Mouse (Mus musculus) kidney, embryonic 14.5 days (tissue): Measurements from ENCODE around the gene Marcks. TPM values are rescaled to one million over a fixed set of nuclear protein-coding genes. Genes with fewer than 3 reads are reported as not detected.

Experiments
- ATAC-seq: fragments of 200-750 bp; cut with Nextera tagmentation; 2 replicates; pipeline ENCODE4 v1.8.0; 2017; ENCODE audit warnings: moderate number of reproducible peaks, mild to moderate bottlenecking, moderate TSS enrichment, moderate library complexity; ENCODE audit not compliant: low FRiP score, low TSS enrichment
- H3K27ac ChIP-seq: fragments of 300-500 bp; sonication (generic); 2 replicates; pipeline ENCODE4 v1.5.1; 2014; ENCODE audit warnings: low read depth, mild to moderate bottlenecking, low read length, moderate library complexity, mixed read lengths
- H3K27me3 ChIP-seq: fragments of 300-500 bp; sonication (generic); 2 replicates; pipeline ENCODE4 v1.6.1; 2014; ENCODE audit warnings: mild to moderate bottlenecking, low read length; ENCODE audit not compliant: control insufficient read depth, insufficient read depth
- H3K36me3 ChIP-seq: fragments of 300-500 bp; sonication (generic); 2 replicates; pipeline ENCODE4 v1.6.1; 2014; ENCODE audit warnings: low read length, mixed read lengths; ENCODE audit not compliant: control insufficient read depth, insufficient read depth
- H3K4me1 ChIP-seq: fragments of 300-500 bp; sonication (generic); 2 replicates; pipeline ENCODE4 v1.6.1; 2014; ENCODE audit warnings: low read length, mixed read lengths; ENCODE audit not compliant: control insufficient read depth, insufficient read depth
- H3K4me2 ChIP-seq: fragments of 300-500 bp; sonication (generic); replicated peaks from 2 replicates; pipeline ENCODE4 v1.6.1; 2014; ENCODE audit warnings: low read depth, mild to moderate bottlenecking, low read length
- H3K4me3 ChIP-seq: fragments of 300-500 bp; sonication (generic); 2 replicates; pipeline ENCODE4 v1.5.1; 2014; ENCODE audit warnings: mild to moderate bottlenecking, low read length
- H3K9ac ChIP-seq: fragments of 300-500 bp; sonication (generic); 2 replicates; pipeline ENCODE4 v1.6.1; 2014; ENCODE audit warnings: low read depth, mild to moderate bottlenecking, low read length, moderate library complexity
- H3K9me3 ChIP-seq: fragments of 300-500 bp; sonication (generic); 2 replicates; pipeline ENCODE4 v1.6.1; 2016; ENCODE audit warnings: low read length; ENCODE audit not compliant: control insufficient read depth
- WGBS: fragments of 180-500 bp; shearing (Covaris S2); extraction: QIAGEN DNeasy Blood & Tissue Kit; methylation state at CpG from one replicate; pipeline ENCODE4 v1.1.7; 2014; 5-methylcytosine and 5-hydroxymethylcytosine counted together
- polyA plus RNA-seq: library from polyadenylated mRNA; unstranded; fragments of >200 nt; fragmentation: Nextera tagmentation; extraction: Ambion mirVana; gene quantifications from 2 replicates; pipeline ENCODE4 v1.2.1, GENCODE M21; 2014

Gene Marcks
- polyA plus RNA-seq, 1 experiment from 2014 or later, result 172 TPM

DNA sequence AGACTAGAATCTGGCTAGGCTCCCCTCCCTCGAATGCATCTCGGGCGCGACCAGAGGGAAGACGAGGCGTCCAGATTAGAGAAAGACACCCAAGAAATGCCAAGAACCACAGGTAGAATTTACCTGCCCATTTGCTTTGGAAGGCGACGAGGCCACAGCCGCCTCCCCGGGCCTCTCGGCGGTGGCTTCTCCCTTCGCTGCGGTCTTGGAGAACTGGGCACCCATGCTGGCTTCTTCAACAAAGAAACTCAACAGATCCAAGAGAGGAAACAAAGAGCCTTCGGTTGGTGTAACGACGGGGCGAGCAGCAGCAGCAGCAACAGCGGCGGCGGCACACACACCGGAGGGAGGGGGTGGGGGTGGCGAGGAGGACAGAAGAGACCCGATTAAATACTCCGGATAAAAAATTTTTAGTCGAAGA, 399 bp downstream of the Marcks start:
- under 1% methylated on average over 26 of the region's 26 CpGs for WGBS
- H3K27me3 ChIP-seq, result no peaks in the 10 kb centered on the region
- H3K4me2 ChIP-seq, result peak overlapping the region; percentile 54
- peaks cover 21% of the 10 kb centered on the region for H3K36me3 ChIP-seq
- peak overlapping the region; percentile 95 for H3K4me3 ChIP-seq
- H3K27ac ChIP-seq, result peak overlapping the region; percentile 99
- H3K9ac ChIP-seq, result peak overlapping the region; percentile 100
- 0 out of 2 replicates have a peak, but pooled peaks cover 2% of the 10 kb centered on the region for H3K4me1 ChIP-seq
- ATAC-seq, result no peak
- H3K9me3 ChIP-seq, result no peaks in the 10 kb centered on the region

DNA sequence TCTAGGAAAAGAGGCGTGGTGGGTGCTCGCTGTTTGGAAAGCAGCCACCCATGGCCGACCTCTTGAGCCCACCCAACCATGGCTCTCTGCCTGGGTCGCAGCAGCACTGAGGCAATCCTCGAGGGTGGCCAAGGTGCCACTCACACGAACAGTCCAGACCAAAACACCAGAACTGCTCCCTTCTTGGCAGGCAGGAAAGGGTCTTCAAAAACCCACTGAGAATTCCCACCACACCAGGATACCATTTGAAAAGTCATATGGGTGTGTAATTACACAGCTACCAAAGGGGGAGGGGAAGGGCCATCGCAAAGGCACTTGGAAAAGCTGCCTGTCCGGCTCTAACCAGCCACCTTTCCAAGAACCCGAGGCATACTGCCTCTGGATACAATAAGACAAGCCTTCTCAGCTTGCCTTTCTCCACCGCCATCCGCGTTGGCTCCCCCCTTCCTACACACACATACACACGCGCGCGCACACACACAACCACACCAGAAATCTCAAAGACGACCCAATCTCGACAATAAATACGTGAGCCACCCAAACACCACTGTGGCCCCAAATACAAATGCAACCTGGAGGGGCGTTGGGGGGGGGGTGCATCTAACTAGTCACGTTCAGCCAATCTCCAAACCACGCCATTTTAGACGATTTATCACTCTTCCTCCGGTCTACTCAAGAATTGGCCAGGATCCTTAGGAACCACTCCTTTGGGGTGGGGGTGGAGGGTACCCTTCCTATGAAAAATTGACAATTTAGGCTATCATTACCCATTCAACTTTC, 999 bp downstream of the Marcks start:
- Histone ChIP-seq H3K9me3 (no peaks in the 10 kb centered on the region), H3K4me1 (0 out of 2 replicates have a peak, but pooled peaks cover 2% of the 10 kb centered on the region), H3K36me3 (peaks cover 21% of the 10 kb centered on the region), H3K27me3 (no peaks in the 10 kb centered on the region), H3K9ac (peak overlapping the region; percentile 100), H3K4me3 (peak overlapping the region; percentile 95), H3K4me2 (peak overlapping the region; percentile 54), H3K27ac (peak overlapping the region; percentile 99)
- under 1% methylated on average over 24 of the region's 24 CpGs for WGBS
- ATAC-seq, result peak; percentile 21; the same call in 1 of the 2 replicates

DNA sequence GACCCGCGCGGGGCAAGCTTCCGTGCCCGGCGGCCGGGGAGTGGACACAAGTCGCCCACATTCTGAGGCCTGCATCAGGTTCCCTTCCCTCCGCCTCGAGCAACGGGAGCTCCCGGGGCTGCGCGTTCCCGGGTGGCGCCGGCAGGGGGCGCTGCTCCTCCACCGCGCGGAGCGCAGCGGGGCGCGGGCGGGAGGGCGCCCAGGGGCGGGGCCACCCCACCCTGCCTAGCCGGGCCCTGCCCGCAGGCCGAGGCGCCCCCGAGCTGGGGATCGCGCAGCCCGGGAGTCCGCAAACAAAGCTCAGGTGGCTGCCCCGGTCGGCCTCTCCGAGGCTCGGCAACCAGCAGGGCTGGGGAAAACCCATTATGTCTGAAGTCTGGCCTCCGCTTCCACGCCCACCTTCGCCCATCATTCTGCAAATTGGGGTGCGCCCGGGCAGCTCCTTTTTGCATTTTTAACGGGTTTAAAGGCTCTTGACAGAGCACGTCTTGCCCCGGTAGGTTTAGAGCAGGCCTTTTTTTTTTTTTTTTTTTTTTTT, 1.7 kb downstream of the Marcks start:
- Histone ChIP-seq H3K4me1 (0 out of 2 replicates have a peak, but pooled peaks cover 2% of the 10 kb centered on the region), H3K36me3 (peaks cover 21% of the 10 kb centered on the region), H3K9ac (peak overlapping the region; percentile 100), H3K27ac (peak overlapping the region; percentile 99), H3K27me3 (no peaks in the 10 kb centered on the region), H3K9me3 (no peaks in the 10 kb centered on the region), H3K4me2 (peak overlapping the region; percentile 54), H3K4me3 (peak overlapping the region; percentile 95)
- WGBS, result 1% methylated on average over 44 of the region's 49 CpGs
- peak; percentile 79 for ATAC-seq

DNA sequence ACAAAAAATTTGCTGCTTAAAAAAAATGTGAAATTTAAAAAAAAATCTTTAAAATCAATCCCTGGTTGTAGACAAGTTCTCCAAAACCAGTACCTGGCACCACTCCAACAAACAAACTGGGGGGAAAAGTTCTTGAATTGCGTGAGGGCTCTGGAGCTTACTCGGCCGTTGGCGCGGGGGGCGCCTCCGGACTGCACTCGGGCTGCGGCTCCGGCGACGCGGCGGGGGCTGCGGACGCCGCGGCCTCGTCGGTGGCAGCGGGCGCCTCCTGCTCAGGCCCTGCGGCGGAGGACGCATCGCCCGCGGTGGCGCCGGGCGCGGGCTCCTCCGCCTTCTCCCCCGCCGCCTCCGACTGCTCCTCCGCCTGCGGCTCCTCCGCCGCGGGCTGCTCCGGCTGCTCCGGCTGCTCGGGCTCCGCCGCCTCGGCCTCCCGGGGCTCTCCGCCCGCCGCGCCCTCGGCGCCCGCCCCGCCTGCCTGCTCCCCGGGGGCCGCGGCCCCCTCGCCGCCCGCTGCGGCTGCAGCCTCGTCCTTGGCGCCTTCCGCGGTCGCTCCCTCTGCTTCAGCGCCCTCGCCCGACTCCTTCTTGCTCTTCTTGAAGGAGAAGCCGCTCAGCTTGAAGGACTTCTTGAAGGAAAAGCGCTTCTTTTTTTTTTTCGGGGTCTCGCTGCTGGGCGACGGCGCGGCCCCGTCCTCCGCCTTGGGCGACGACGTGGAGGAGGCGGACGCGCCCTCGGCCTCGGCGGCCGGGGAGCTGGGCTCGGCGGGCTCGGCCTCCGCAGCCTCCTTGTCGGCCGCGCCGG, 2.6 kb downstream of the Marcks start:
- 0 out of 2 replicates have a peak, but pooled peaks have one; percentile 0 for ATAC-seq

DNA sequence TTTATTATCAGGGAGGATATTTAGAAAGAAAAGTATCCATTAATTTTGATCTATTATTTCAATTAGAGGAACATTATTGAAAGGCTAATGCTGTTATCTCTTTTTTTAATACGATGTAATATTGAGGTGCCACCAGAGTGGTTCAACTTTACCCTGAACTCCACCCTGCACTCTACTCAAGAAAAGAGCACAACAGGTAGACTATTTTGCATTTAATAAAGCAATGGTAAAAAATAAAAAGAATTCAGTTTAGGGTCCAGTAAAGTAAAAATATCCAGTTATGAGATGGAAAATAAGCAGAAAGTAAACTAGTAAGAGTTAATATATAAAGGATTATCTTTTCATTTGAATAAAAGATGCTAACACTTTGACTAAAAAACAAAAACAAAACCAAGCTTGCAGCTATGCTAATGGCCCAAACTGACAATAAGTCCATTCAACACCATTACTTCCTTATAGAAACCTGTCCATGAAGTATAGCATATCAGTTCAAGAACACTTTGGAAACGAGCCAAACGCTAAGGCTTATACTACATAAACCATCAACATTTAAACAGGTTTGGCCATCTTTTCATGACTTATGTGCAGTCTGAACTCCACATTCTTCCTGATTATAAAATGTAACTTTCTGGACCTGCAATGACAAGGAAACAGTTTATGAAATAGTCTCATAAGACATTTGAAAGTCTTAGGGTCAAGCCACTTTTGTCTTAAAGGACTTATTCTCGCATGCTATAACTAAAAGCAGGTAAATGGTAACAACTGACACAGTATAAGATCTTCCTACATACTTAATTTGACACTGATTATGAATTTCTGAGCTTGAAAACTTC, 4.6 kb downstream of the Marcks start:
- H3K4me2 ChIP-seq, result no peak overlapping the region
- no peaks in the 10 kb centered on the region for H3K4me1 ChIP-seq
- peaks cover 21% of the 10 kb centered on the region for H3K36me3 ChIP-seq
- ATAC-seq, result no peak
- no peak overlapping the region for H3K9ac ChIP-seq
- H3K9me3 ChIP-seq, result no peaks in the 10 kb centered on the region
- 92% methylated on average over 4 of the region's 4 CpGs for WGBS
- no peak overlapping the region for H3K27ac ChIP-seq
- H3K27me3 ChIP-seq, result no peaks in the 10 kb centered on the region
- no peak overlapping the region for H3K4me3 ChIP-seq

More for the DNA sequence above, 2.6 kb downstream of the Marcks start:
- H3K9me3 ChIP-seq, result no peaks in the 10 kb centered on the region
- WGBS, result 1% methylated on average over 78 of the region's 99 CpGs
- H3K4me2 ChIP-seq, result peak overlapping the region; percentile 54
- peak overlapping the region; percentile 100 for H3K9ac ChIP-seq
- peak overlapping the region; percentile 99 for H3K27ac ChIP-seq
- no peaks in the 10 kb centered on the region for H3K27me3 ChIP-seq
- H3K4me1 ChIP-seq, result no peaks in the 10 kb centered on the region
- H3K36me3 ChIP-seq, result peaks cover 21% of the 10 kb centered on the region
- H3K4me3 ChIP-seq, result peak overlapping the region; percentile 95

DNA sequence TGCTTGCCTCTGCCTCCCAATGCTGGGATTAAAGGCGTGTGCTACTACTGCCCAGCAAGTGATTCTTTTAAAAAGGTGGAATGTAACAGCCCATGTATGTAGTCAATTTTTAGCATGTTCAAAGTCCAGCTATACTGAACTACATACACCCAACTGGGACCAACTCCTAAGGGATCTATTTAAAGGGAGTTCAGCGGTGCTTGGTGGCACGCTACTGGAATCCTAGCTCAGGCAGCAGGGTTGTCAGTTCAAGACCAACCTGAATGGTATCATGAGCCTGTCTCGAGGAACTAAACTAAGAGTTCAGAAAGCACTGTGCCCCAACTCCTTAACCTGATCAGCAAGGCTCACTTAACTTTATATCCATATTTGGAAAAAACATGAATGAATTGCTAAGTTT, 6.0 kb downstream of the Marcks start:
- Histone ChIP-seq H3K9ac (no peak overlapping the region), H3K4me1 (no peaks in the 10 kb centered on the region), H3K36me3 (peaks cover 21% of the 10 kb centered on the region), H3K27me3 (no peaks in the 10 kb centered on the region), H3K4me2 (no peak overlapping the region), H3K4me3 (no peak overlapping the region), H3K9me3 (no peaks in the 10 kb centered on the region), H3K27ac (no peak overlapping the region)
- WGBS, result 94% methylated on average over 4 of the region's 4 CpGs
- no peak for ATAC-seq

DNA sequence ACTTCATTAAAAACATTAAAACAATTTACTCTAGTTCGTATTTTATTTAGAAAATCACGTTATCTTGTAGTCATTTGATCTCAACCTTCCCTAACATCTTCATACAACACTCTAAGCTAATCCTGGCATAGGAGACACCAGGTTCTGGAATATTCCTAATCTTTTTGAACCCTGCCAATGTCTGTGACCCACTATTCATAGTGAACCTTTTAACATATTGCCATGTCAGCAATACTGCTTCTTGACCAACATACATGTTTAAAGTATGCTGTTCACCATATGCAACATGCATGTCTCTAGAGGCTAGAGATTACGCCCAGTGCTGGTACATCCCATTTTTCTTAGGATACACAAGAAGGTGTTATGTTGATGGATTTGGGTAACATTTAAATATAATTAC, 9.1 kb downstream of the Marcks start:
- Histone ChIP-seq H3K9ac (no peak overlapping the region), H3K9me3 (no peaks in the 10 kb centered on the region), H3K27me3 (no peaks in the 10 kb centered on the region), H3K4me3 (no peak overlapping the region), H3K4me1 (no peaks in the 10 kb centered on the region), H3K4me2 (no peak overlapping the region), H3K36me3 (peaks cover 12% of the 10 kb centered on the region), H3K27ac (no peak overlapping the region)
- 87% methylated on average over 3 of the region's 3 CpGs for WGBS
- no peak for ATAC-seq

DNA sequence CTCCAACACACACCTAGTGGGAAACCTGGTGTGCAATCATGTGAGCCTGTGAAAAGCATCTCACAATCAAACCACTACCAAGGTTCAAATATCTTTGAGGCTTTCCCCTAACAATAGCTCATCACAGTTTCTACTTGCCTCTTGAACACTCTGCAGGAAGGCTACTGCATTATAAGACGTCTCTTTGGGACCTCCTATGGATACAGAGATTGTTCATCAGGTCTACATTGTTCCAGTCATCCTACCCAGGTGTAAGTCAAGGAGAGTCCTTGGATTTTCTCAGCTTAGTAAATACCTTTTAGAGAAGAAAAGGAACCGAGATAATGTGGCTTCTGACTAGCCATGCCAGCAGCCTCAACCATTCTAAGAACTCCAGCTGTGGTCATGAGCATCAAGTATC, 23.4 kb downstream of the Marcks start:
- no peak overlapping the region for H3K4me3 ChIP-seq
- 78% methylated on average over 2 of the region's 2 CpGs for WGBS
- no peaks in the 10 kb centered on the region for H3K9me3 ChIP-seq
- H3K9ac ChIP-seq, result no peak overlapping the region
- H3K27ac ChIP-seq, result no peak overlapping the region
- no peaks in the 10 kb centered on the region for H3K27me3 ChIP-seq
- H3K36me3 ChIP-seq, result no peaks in the 10 kb centered on the region
- no peak for ATAC-seq
- 0 out of 2 replicates have a peak, but pooled peaks cover 6% of the 10 kb centered on the region for H3K4me1 ChIP-seq
- H3K4me2 ChIP-seq, result no peak overlapping the region
